Mouse (Mus musculus) neural tube, postnatal 0 days (tissue): ENCODE data around the gene Napepld. TPM values are rescaled to one million over a fixed set of nuclear protein-coding genes. Genes with fewer than 3 reads are reported as not detected.

Source experiments
- polyA plus RNA-seq: library from polyadenylated mRNA; unstranded; fragments of >200 nt; fragmentation: Nextera tagmentation; extraction: Ambion mirVana; gene quantifications from 2 replicates; pipeline ENCODE4 v1.2.1, GENCODE M21; 2015

Gene Napepld
- 2.0 and 2.3 TPM in 2 replicates for polyA plus RNA-seq

DNA sequence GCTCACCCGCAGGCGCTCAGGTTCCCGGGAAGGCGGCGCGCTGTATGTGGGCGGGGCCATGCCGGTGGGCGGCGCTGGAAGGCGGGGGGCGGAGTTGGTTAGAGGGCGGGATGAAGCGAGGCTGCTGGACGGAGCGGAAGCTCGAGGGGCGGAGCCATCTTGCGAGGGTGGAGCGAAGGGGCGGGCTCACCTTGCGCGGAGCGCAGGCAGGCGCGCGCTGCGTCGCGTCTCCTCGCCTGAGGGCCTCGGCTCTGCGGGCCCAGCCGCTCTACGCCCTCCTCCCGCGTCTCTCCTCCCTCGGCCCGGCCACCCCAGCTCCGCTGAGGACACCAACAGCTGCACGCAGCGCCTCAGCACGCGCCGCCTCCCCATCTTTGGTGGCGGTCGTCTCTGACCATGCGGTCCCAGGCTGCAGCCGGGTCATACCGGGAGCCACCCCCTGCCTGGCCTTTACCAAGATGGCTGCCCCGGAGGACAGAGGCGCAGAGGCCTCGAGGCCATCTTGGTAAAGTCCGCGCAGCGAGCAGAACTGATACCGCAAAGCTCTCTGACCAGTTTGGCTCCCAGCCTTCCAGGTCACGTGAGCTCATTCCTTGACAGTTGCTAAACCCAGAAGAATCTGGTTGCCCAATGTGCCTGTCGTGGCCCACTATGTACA, at the start of gene Napepld:
TSS of gene Napepld (minus strand) at position 46 of the 658 bp plus-strand sequence.

GRCm38 (mm10) chr5:21736956-21737585, 35.9 kb upstream of the Napepld start, which contains the start of gene Pmpcb:
Gene Pmpcb (plus strand): TSS chr5:21737141.

DNA sequence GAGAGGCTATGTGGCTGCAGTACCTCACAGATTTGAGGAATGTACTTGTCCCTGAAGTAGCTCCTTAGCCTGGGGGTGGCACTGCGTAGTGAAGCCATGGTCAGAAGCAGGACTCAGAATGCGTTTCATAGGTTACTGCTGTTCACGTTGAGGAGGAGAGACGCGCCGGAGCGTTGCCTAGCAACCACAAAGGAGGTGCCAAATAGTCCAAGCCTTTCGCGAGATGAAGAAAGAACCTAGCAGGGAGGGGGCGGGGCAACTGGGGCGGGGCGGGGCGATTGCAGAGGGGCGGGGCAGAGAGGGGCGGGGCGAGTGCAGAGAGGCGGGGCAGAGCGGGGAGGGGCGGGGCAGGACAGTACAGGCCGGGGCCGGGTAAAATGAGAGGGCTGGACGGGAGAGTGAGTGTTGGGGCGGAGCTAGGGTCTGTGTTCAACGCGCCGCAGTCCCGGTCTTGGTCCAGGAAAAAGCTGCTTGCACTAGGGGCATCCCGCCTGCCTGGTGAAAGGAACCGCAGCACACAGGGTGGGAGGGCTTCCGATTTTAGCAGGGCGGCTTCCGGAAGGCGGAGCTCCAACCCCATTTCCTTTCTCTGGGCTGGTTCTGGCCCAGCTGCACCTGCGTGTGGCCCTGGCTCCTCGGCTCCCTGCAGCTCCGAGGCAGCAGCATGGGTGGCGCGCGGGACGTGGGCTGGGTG, 55.6 kb downstream of the Napepld start, which contains the start of the genes Fbxl13 and Armc10:
TSS of gene Fbxl13 (minus strand) at position 196 of the 694 bp plus-strand sequence.
TSS of gene Armc10 (plus strand) at position 375 of the 694 bp plus-strand sequence.

Other genes with a start within 250 kb of the Napepld start
- gene Lrrc17, start 157.8 kb downstream of the Napepld start, polyA plus RNA-seq, result 4.3 and 5.6 TPM in 2 replicates
- 0.19 and 0.53 TPM in 2 replicates for gene Fbxl13, start 55.8 kb downstream of the Napepld start, polyA plus RNA-seq
- gene Armc10, start 55.6 kb downstream of the Napepld start, polyA plus RNA-seq, result 25.5 and 27.8 TPM in 2 replicates
- 67.9 and 68.3 TPM in 2 replicates for gene Pmpcb, start 35.7 kb upstream of the Napepld start, polyA plus RNA-seq
- 66.4 and 71.3 TPM in 2 replicates for gene Dnajc2, start 83.9 kb upstream of the Napepld start, polyA plus RNA-seq
- gene Psmc2, start 83.9 kb upstream of the Napepld start, polyA plus RNA-seq, result 166 and 173 TPM in 2 replicates
- gene Slc26a5, start 164.2 kb upstream of the Napepld start, polyA plus RNA-seq, result 0.27 and 0.46 TPM in 2 replicates